Mouse (Mus musculus) MEL-GATA-1-ER (cell line): ENCODE results near the gene Twf1.
A peak's percentile ranks its signal among the peaks of the same experiment; 100 is the strongest.

Experiments used
- DNase-seq: peaks from one replicate; pipeline ENCODE4 v3.0.0-alpha.2; 2012; ENCODE audit warnings: low read depth; ENCODE audit errors: extremely low read depth

The Twf1 gene

GRCm38 (mm10) chr15:94589219-94590075 lies at the start of gene Twf1:
Gene Twf1 (minus strand): TSS chr15:94589889.
- DNase-seq, result peak; percentile 83

DNA sequence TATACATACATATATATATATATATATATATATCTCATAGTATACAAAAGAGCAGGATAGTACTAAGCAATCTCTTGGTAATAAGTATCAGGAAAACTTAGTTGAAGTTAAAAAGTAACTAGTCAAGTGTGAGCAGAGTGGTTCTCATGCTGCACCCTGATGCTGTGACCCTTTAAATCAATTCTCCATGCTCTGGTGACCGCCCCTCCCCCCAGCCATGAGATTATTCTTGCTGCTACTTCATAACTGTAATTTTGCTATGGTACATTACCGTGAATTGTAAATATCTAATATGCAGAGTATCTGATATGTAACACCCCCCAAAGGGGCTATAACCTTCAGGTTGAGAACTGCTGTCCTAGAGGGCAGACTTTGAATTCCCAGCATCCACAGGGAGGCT lies 49.4 kb upstream of the Twf1 start:
- DNase-seq, result no peak

DNA sequence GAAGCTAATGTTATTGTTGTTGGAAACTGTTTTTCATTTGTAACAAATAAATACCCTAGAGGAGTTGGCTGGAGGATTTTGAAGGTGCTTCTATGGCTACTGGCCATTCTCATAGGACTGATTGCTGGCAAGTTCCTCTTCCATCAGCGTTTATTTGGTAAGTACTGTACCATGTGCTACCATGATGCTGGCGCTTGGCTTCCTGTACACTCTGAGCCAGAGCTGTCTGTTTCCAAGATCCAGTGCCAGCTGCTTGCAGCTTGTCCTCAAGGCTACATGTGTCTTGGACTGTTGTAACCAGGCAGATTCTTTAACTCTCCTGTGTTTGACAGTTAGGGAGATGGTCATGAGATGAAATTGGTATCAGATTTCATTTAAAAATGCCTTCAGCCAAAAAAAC lies 48.5 kb upstream of the Twf1 start:
- no peak for DNase-seq

- no peak for DNase-seq
Measured at GRCm38 (mm10) chr15:94634524-94634923, 44.8 kb upstream of the Twf1 start.

DNA sequence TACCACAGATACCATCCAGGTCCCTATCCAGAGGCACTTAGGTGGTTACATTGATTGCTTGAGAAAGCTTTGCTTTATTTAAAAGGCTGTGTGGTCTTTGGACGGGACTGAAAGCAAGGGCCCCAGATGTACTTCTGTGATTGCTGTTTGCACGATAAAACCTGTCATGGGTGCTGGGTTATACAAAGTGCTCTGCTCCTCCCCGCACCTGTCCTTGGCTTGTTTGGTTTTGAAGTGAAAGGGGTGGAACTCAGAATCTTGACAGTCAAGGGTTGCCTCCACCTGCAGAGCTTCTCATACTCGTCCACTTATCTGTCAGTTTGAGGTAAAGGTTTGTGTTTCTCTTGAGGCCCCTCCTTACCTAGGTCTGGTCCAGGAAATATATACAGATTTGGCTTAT lies 40.9 kb upstream of the Twf1 start:
- DNase-seq, result no peak

DNA sequence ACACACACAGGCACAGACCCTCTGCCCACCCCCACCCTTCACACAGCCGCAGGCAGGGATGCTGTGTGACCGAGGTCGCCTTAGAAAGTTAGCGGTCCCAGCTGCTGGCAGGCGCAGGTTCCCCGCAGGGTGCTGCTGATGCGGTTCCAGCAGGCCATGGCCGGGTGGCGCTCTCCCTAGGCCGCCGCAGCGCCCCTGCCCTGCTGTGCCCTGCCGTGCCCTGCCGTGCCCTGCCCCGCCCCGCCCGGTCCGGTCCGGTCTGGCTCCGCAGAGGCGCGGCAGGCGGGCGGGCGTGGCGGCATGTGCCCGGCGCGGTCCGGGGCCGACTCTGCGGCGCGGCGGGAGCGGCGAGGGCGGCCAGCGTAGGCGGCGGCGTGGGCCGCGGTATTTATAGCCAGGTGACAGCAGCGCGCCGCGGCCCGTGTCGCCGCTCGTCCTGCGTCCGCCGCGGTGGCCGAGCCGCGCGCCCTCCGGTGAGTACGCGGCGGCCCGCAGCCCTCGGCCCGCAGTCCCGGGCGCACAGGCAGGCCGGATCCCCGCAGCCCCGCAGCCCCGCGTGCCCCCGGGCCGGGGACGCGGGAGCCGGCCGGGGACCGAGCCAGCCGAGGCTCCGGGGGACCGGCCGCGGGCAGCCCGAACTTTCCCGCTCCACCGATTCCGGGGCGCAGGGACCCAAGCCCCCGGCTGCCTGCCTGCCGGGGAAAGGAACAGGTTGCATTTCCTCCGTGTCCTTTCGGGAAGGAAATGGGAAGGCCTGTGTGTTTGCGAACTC lies 39.3 kb upstream of the Twf1 start, which contains the start of gene Tmem117:
Gene Tmem117, plus strand, starts transcription at position 403 of the 772 bp plus-strand sequence.
- no peak for DNase-seq

DNA sequence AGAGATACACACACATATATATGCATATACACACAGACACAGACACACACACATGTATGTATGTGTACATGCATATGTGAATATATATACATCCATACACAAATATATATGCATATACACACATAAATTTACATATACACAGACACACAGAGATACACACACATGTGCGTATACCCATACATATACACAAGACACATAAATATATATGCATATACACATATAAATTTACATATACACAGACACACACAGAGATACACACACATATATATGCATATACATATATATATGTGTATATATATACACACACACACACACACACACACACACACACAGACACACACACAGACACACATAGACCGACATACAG lies 38.8 kb upstream of the Twf1 start:
- no peak for DNase-seq

- no peak for DNase-seq
Measured at GRCm38 (mm10) chr15:94620909-94621308, 31.2 kb upstream of the Twf1 start.

DNA sequence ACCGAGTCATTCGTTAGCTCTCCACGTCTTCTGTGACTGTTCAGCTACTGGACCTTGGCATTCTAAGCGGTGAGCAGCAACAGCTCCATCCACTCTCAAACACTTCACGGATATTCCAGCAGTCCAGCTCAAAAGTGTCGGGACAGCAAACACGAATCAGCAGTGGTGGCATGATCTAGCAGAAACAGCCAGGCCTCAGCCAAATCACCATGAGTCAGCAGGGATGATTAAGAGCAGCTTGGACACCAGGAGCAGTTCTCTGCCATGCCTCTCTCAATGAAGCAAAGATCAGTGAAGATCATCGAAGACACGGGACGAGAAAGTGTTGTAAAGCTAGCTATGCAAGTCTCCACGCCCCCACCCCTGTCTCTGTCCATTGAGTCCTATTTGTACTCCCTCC lies 26.3 kb upstream of the Twf1 start:
- no peak for DNase-seq

DNA sequence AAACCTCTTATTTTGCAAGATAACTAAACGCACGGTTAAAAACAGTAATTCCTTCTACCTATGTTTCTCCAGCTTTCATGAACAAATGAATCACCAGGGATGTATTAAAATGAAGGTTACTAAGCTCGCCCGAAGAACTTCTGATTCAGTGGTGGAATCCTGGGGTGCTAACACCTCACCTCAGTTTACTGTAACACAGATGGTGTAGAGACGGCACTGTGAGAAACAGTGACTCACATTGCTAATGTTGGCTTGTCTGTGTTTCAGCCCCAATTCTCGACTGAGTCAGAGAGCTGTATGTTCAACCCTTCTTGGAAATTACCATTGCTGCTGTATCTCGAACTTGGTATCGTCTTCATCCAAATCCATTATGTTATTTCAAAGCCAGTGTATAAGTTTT lies 18.1 kb upstream of the Twf1 start:
- DNase-seq, result no peak

- no peak for DNase-seq
Measured at GRCm38 (mm10) chr15:94602441-94602840, 12.8 kb upstream of the Twf1 start.

DNA sequence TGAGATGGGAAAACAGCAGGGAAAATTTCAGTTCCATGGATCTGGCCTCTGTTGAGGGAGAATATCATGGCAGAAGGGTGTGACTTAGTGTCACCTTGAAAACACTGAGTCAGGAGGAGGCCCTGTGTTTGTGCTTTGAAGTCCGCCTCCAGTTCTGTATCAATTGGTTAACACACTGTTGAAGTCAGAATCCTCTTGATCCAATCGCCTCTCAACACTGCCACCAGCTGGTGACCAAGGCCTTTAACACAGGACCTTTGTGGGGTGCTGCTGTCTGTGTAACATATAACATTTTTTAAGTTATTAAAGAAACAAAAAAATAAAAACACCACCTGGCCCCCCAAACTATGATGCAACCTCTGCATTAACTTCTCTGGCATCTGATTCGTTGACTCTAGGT lies 11.7 kb upstream of the Twf1 start:
- peak; percentile 56 for DNase-seq

DNA sequence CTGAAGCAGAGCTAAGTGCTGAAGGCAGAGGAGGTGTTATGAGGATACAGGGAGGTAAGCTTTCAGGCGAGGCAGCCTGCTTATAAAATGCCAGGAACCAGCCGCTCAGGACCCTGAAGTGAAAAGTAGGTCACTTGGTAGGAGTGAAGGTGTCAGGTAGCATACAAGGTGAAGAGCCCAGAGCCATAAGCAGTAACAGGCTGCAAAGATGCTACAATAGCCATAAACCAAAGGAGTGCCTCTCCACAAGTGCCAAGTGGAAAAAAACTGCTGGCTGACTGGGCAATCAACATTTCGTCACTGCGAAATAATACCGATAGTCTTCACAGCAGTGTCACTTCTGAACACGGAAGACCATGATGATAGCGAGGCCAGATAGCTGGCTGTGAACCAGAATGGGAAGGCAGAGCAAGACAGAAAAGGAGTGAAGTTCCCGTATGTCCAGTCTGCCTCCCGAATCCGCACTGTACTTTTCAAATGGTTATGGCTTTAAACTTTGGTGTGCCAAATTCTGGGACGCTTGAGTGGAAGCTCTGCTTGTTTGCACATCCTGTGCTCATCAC lies 10.5 kb upstream of the Twf1 start:
- no peak for DNase-seq

DNA sequence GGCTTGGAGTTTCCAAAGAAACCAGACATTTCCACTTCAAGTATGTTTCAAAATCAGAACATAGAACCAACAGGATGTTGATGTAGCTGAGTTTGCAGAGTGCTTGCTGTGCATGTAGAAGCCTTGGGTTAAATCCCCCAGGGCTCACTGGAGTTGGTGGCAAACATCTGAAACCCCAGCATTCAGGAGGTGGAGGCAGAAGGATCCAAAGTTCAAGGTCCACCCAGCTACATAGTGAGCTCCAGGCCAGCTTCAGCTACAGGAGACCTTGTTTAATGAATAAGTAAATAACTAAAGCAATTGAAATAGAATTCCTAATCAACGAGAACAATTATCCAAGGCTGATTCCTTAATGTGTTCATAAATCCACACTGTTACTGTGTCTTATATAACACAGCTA lies 3.9 kb upstream of the Twf1 start:
- DNase-seq, result no peak

DNA sequence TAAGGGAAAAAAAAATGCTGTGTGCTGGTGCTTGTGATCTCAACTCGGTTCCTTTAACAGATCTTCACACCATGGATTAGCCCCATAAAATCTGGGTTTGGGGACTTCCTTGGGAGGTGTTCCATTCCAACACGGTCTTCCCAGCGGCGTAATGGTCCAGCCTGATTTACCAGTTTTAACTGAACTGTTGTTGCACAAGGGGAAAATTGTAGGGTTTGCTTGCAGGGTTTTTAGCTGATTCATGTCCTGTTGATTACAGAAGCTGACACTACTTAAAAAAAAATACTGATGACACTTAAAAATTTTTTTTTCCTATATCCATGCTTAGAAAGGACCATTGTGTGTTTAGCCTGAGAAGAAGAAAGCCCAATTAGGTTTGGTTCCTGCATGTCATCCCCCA lies 1.7 kb upstream of the Twf1 start:
- peak; percentile 22 for DNase-seq

- no peak for DNase-seq
Measured at GRCm38 (mm10) chr15:94590083-94590482, 394 bp upstream of the Twf1 start.

- DNase-seq, result peak; percentile 56
Measured at GRCm38 (mm10) chr15:94587826-94588715, 1.6 kb downstream of the Twf1 start.

DNA sequence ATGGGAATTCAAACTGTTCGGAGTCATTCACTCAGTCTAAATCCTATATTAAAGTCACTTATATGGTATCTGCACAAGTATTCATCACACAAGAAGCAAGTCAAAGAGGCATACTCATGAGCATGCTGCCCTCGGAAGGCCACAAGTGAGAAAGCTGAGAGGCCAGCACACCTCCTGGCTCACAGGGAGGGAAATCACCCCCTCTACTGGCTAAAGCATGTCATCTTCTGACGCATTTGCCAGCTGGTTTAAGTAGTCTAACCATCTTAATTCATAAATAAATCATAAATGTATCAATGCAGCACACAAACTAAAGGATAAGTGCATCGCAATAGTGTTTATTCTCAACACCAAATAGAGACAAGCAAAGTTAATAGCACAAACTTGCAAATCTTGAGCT lies 5.0 kb downstream of the Twf1 start:
- no peak for DNase-seq

GRCm38 (mm10) chr15:94583153-94583552 lies 6.5 kb downstream of the Twf1 start:
- DNase-seq, result no peak

GRCm38 (mm10) chr15:94582000-94582593 lies 7.6 kb downstream of the Twf1 start:
- DNase-seq, result no peak
